Mouse (Mus musculus): ENCODE measurements around the gene Gabrb2. TPM values are rescaled to one million over a fixed set of nuclear protein-coding genes. Genes with fewer than 3 reads are reported as not detected.

Gene Gabrb2
- polyA plus RNA-seq (2014; fragmentation: Nextera tagmentation; extraction: Ambion mirVana), result 3.5 and 4.0 TPM in 2 replicates

DNA sequence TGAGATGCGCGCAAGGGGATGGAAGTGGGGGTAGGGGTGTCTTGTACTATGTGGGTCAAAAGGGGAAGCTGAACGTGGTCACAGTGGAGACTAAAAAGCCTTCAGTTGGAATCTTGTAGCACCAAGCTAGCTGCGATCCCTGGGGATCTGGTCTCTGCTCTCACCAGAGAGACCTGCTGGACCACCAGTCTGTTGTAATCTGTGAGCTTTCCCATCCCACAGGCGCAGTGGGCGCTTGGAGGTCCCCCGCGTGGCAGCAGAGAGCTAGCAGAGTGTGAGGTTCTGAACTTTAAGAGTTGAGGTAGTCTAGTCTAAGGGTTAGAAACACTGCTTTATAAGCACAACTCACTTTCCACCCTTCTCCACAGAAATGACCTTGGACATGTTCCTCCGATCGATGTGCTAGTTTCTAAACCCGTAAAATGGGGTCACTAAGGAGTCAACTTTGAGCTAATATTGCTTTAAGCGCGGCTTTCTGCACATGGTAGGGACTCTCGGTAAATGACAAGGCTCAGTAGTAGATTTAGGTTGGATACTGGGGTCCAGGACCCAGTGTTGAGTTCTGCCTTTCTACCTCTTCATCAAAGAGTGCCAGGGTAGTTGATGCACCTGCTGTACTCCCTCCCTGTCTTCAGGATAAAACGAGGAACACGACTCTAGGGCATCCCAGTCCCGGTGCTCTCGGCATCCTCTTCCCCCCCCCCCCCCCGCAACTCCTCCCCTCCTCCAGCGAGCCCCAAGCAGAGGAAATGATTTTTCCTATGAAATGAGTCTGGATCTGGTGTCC, at the start of gene Gabrb2:
Gabrb2 (plus strand) TSS at position 762 of the 787 bp plus-strand sequence.
- no peaks in the 10 kb centered on the region for H3K36me3 ChIP-seq (ENCODE audit: control insufficient read depth, insufficient read depth, low read length)
- H3K27me3 ChIP-seq (ENCODE audit: control insufficient read depth, insufficient read depth, low read length), result no peaks in the 10 kb centered on the region; the same call in 1 of the 2 replicates
- no peaks in the 10 kb centered on the region for H3K9me3 ChIP-seq (ENCODE audit: control insufficient read depth, low read length)
- no peaks in the 10 kb centered on the region for H3K4me1 ChIP-seq (ENCODE audit: control insufficient read depth, insufficient read depth, low read length)
- peak within 1 kb of the TSS; percentile 77 for H3K4me2 ChIP-seq (ENCODE audit: low read depth)
- H3K27ac ChIP-seq (ENCODE audit: low read depth, low read length), result no peak within 1 kb of the TSS
- DNase-seq (ENCODE audit: low spot score) (no peak), ATAC-seq (ENCODE audit: insufficient read depth, low FRiP score, low TSS enrichment) (peak; percentile 8)
- peak within 1 kb of the TSS; percentile 46 for H3K4me3 ChIP-seq (ENCODE audit: low read depth, low read length)
- 25% methylated on average over 19 of the region's 20 CpGs for WGBS
- peak within 1 kb of the TSS; percentile 58 for H3K9ac ChIP-seq (ENCODE audit: low read length)

DNA sequence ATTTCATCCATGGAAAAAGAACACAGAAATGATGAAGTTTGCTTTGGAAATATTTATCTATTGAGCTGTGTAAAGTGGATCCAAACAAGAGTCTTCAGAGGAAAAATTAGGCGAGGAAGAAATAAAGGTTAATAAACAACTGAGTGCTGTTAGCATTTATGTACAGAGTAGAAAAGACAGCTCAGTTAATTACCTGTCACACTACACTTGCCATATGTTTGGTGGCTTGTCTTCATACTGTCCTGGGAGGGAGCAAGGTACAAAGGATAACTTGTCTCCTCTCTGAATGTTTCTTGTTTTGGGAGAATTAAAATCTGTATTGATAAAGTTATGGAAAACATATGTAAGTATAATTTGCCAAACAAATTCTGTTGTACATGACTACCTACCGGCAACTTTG, 40.6 kb upstream of the Gabrb2 start:
- Histone ChIP-seq H3K4me3 (ENCODE audit: low read depth, low read length) (no peak overlapping the region), H3K4me1 (ENCODE audit: control insufficient read depth, insufficient read depth, low read length) (no peaks in the 10 kb centered on the region), H3K9ac (ENCODE audit: low read length) (no peak overlapping the region), H3K4me2 (ENCODE audit: low read depth) (no peak overlapping the region), H3K27ac (ENCODE audit: low read depth, low read length) (no peak overlapping the region), H3K9me3 (ENCODE audit: control insufficient read depth, low read length) (no peaks in the 10 kb centered on the region), H3K27me3 (ENCODE audit: control insufficient read depth, insufficient read depth, low read length) (no peaks in the 10 kb centered on the region), H3K36me3 (ENCODE audit: control insufficient read depth, insufficient read depth, low read length) (no peaks in the 10 kb centered on the region)
- 78% methylated on average over 2 of the region's 2 CpGs for WGBS
- ATAC-seq (ENCODE audit: insufficient read depth, low FRiP score, low TSS enrichment) (no peak), DNase-seq (ENCODE audit: low spot score) (no peak)

DNA sequence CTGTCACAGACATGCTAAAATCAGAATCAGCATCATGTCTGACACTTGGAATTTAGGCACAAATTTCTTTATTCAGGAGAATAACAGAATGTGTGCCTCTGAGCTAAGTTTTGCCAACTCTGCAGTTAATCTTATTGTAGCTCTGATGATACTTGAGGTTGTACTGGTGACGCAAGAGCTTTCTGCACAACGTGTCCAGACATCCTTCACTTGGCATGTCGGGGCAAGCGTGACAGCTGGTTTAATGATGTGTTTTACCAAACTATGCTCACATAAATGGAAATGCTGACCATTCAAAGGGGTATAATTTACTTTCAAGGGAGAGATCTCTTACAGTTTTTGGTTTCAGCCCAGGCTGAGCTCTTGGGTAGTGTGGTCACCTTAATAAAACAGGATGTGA, 33.1 kb upstream of the Gabrb2 start:
- no peak overlapping the region for H3K4me3 ChIP-seq (ENCODE audit: low read depth, low read length)
- no peak overlapping the region for H3K27ac ChIP-seq (ENCODE audit: low read depth, low read length)
- no peak for DNase-seq (ENCODE audit: low spot score)
- H3K9ac ChIP-seq (ENCODE audit: low read length), result no peak overlapping the region
- no peaks in the 10 kb centered on the region for H3K36me3 ChIP-seq (ENCODE audit: control insufficient read depth, insufficient read depth, low read length)
- WGBS, result 87% methylated on average over 4 of the region's 4 CpGs
- H3K9me3 ChIP-seq (ENCODE audit: control insufficient read depth, low read length), result no peaks in the 10 kb centered on the region
- H3K4me2 ChIP-seq (ENCODE audit: low read depth), result no peak overlapping the region
- H3K4me1 ChIP-seq (ENCODE audit: control insufficient read depth, insufficient read depth, low read length), result no peaks in the 10 kb centered on the region
- no peak for ATAC-seq (ENCODE audit: insufficient read depth, low FRiP score, low TSS enrichment)
- H3K27me3 ChIP-seq (ENCODE audit: control insufficient read depth, insufficient read depth, low read length), result no peaks in the 10 kb centered on the region

DNA sequence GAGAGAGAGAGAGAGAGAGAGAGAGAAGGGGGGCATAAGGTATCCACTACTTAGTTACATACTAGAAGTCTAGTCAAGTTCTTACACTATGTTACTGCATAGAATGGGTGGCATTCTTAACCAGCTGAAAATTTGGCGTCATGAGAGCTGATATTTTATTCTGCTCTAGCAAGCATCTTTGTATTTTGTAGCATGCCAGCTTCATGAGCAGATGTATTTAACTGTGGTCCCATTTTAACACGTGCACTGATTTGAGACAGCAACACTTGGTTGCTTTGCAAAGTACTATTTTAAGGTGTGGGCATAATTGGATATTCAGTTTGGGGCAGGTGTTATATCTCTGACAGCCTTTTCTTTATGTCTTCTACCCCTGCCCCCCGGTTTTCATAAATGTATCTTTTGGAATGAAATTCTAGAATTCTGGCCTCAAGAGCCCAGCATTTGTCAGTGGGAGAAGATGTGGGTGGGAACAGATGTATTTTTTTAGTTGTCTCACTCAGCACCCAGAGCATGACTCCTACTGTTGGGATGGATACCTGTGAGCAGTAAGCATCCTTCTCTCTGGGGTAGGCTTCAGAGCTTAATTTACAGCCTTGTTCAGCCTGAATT, 28.8 kb upstream of the Gabrb2 start:
- no peak overlapping the region for H3K27ac ChIP-seq (ENCODE audit: low read depth, low read length)
- DNase-seq (ENCODE audit: low spot score) (no peak), ATAC-seq (ENCODE audit: insufficient read depth, low FRiP score, low TSS enrichment) (no peak)
- no peaks in the 10 kb centered on the region for H3K4me1 ChIP-seq (ENCODE audit: control insufficient read depth, insufficient read depth, low read length)
- WGBS, result 69% methylated on average over 3 of the region's 3 CpGs
- H3K9me3 ChIP-seq (ENCODE audit: control insufficient read depth, low read length), result no peaks in the 10 kb centered on the region
- no peaks in the 10 kb centered on the region for H3K36me3 ChIP-seq (ENCODE audit: control insufficient read depth, insufficient read depth, low read length)
- no peak overlapping the region for H3K4me2 ChIP-seq (ENCODE audit: low read depth)
- no peak overlapping the region for H3K4me3 ChIP-seq (ENCODE audit: low read depth, low read length)
- no peaks in the 10 kb centered on the region for H3K27me3 ChIP-seq (ENCODE audit: control insufficient read depth, insufficient read depth, low read length)
- H3K9ac ChIP-seq (ENCODE audit: low read length), result no peak overlapping the region

DNA sequence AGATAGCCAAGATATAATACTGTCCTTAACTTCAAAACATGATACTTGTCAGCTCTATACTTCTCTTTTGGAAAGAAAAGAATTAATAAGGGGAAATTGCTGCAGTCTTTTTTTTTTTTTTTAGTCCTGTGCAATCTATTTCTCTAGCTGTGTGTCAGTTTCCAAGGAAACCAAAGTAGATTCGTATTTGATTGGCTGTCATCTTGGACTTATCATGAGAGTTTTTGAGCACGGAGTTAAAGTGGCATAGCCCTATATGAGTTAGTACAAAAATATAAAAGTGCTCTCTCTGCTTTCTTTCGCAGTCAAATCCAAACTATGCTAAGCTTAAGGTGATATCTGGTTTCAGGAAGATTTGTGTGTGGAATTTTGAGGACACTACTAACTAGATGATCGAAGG, 26.1 kb upstream of the Gabrb2 start:
- ATAC-seq (ENCODE audit: insufficient read depth, low FRiP score, low TSS enrichment) (no peak), DNase-seq (ENCODE audit: low spot score) (no peak)
- no peaks in the 10 kb centered on the region for H3K4me1 ChIP-seq (ENCODE audit: control insufficient read depth, insufficient read depth, low read length)
- no peak overlapping the region for H3K9ac ChIP-seq (ENCODE audit: low read length)
- H3K4me2 ChIP-seq (ENCODE audit: low read depth), result no peak overlapping the region
- H3K36me3 ChIP-seq (ENCODE audit: control insufficient read depth, insufficient read depth, low read length), result no peaks in the 10 kb centered on the region
- no peaks in the 10 kb centered on the region for H3K9me3 ChIP-seq (ENCODE audit: control insufficient read depth, low read length)
- WGBS, result 81% methylated on average over 4 of the region's 4 CpGs
- no peaks in the 10 kb centered on the region for H3K27me3 ChIP-seq (ENCODE audit: control insufficient read depth, insufficient read depth, low read length)
- no peak overlapping the region for H3K27ac ChIP-seq (ENCODE audit: low read depth, low read length)
- H3K4me3 ChIP-seq (ENCODE audit: low read depth, low read length), result no peak overlapping the region

DNA sequence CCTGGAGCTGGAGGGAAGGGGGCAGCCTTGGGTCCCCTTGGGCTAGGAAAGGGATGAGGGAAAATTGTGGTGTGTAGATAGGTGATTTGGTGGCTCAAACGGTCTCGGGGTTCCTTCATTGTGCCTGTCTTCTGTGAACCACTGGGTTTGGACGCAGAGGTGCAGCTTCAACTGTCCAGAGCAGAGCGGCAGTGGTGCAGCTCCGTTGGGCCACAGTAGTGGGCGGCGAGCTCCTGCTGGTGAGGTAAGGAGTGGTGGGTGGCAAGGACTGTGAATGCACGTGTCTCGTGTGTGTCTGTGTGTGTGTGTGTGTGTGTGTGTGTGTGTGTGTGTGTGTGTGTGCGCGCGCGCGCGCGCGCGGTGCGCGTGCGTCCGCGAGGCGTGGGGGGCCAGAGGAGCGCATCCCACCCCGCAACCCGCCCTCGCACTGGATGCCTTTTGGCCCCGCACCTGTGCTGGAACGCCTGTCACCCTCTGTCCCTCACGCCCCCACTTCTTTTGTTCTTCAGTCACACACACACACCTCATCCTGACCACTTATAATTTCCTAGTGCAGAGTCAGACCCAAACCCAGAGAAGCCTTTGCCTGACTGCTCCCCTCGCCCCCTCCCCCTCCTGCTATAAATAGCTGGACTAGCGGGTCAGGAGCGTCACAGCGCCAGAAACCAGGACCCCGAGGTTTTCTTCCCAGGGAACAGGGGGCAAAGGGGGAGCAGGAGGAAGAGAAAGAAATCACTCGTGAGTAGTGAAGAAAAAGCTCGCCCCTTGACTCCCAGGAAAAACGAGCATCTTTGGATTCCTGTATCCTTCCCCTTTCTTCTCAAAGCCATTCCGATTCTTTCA, 455 bp downstream of the Gabrb2 start:
- Histone ChIP-seq H3K27ac (ENCODE audit: low read depth, low read length) (no peak overlapping the region), H3K27me3 (ENCODE audit: control insufficient read depth, insufficient read depth, low read length) (no peaks in the 10 kb centered on the region; the same call in 1 of the 2 replicates), H3K36me3 (ENCODE audit: control insufficient read depth, insufficient read depth, low read length) (no peaks in the 10 kb centered on the region), H3K4me3 (ENCODE audit: low read depth, low read length) (peak overlapping the region; percentile 46), H3K4me1 (ENCODE audit: control insufficient read depth, insufficient read depth, low read length) (no peaks in the 10 kb centered on the region), H3K4me2 (ENCODE audit: low read depth) (peak overlapping the region; percentile 77), H3K9me3 (ENCODE audit: control insufficient read depth, low read length) (no peaks in the 10 kb centered on the region), H3K9ac (ENCODE audit: low read length) (peak overlapping the region; percentile 58)
- ATAC-seq (ENCODE audit: insufficient read depth, low FRiP score, low TSS enrichment) (peak; percentile 76), DNase-seq (ENCODE audit: low spot score) (peak; percentile 68)
- WGBS, result under 1% methylated on average over 16 of the region's 40 CpGs

DNA sequence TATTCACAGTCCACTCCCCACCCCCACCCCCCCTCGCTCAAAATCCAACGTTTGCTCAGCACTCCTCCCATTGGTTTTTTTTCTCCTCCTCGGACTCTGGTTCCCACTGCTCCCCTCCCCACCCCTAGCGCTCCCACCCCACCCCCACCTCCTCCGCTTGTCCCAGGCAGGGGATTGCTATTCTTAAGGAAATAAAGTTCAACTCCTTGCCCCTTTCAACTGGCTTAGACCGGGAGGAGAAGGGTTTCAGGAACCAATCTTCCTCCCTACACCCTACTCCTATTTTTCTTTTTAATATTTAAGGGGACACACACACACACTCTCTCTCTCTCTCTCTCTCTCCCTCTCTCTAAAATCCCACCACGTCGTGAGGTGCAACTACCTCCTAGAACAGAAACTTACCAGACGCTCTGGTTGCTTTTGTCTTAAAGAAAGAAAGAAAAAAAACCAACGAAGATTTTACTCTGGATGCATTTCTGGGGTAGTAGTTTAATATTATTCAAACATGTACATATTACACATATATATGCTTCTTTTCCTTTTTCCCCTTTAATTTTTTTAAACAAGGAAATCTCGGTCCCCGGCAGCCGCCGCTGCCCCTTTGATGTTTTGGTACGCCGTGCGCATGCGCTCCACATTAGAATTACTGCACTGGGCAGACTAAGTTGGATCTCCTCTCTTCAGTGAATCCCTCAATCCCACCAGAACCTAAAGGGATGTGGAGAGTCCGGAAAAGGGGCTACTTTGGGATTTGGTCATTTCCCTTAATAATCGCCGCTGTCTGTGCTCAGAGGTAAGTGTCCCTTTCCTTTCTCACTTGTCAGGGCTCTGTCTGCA, 1.3 kb downstream of the Gabrb2 start:
- Histone ChIP-seq H3K36me3 (ENCODE audit: control insufficient read depth, insufficient read depth, low read length) (no peaks in the 10 kb centered on the region), H3K4me2 (ENCODE audit: low read depth) (peak overlapping the region; percentile 77), H3K9ac (ENCODE audit: low read length) (peak overlapping the region; percentile 58), H3K27me3 (ENCODE audit: control insufficient read depth, insufficient read depth, low read length) (no peaks in the 10 kb centered on the region; the same call in 1 of the 2 replicates), H3K4me1 (ENCODE audit: control insufficient read depth, insufficient read depth, low read length) (no peaks in the 10 kb centered on the region), H3K9me3 (ENCODE audit: control insufficient read depth, low read length) (no peaks in the 10 kb centered on the region), H3K4me3 (ENCODE audit: low read depth, low read length) (peak overlapping the region; percentile 46), H3K27ac (ENCODE audit: low read depth, low read length) (no peak overlapping the region)
- peak; percentile 77 for DNase-seq (ENCODE audit: low spot score)
- ATAC-seq (ENCODE audit: insufficient read depth, low FRiP score, low TSS enrichment), result peak; percentile 68
- under 1% methylated on average over 21 of the region's 21 CpGs for WGBS

DNA sequence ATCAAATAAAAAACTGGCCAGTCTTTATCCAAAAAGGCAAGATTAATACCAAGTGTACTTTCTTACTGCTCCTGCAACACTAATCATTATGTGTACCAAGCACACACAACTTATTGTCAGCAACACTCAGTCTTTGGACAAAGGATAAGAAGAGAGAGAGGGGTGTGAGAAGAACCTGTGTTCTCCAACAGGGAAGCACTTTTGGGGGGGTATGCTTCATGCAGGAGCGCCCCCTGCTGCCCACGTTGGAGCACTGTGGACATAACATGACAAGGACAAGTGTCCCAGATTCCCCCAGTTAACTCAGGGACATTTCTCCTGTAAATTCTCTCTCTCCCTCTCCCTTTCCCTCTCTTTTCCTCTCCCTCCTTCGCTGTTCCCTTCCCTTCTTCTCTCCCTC, 3.7 kb downstream of the Gabrb2 start:
- no peaks in the 10 kb centered on the region; the same call in 1 of the 2 replicates for H3K27me3 ChIP-seq (ENCODE audit: control insufficient read depth, insufficient read depth, low read length)
- peak; percentile 71 for DNase-seq (ENCODE audit: low spot score)
- H3K27ac ChIP-seq (ENCODE audit: low read depth, low read length), result no peak overlapping the region
- 0% methylated on average over 3 of the region's 3 CpGs for WGBS
- H3K4me1 ChIP-seq (ENCODE audit: control insufficient read depth, insufficient read depth, low read length), result no peaks in the 10 kb centered on the region
- no peak overlapping the region for H3K4me3 ChIP-seq (ENCODE audit: low read depth, low read length)
- ATAC-seq (ENCODE audit: insufficient read depth, low FRiP score, low TSS enrichment), result no peak
- no peaks in the 10 kb centered on the region for H3K36me3 ChIP-seq (ENCODE audit: control insufficient read depth, insufficient read depth, low read length)
- no peak overlapping the region for H3K4me2 ChIP-seq (ENCODE audit: low read depth)
- no peak overlapping the region for H3K9ac ChIP-seq (ENCODE audit: low read length)
- H3K9me3 ChIP-seq (ENCODE audit: control insufficient read depth, low read length), result no peaks in the 10 kb centered on the region

Data from neural tube, embryonic 11.5 days (tissue).